Mouse (Mus musculus) right cerebral cortex, adult 18-20 months (tissue): ENCODE results near the gene Slc47a1.

Source experiments
- DNase-seq: peaks from one replicate; pipeline ENCODE4 v3.0.0; 2022; ENCODE audit warnings: mixed read lengths

The Slc47a1 gene

GRCm38 (mm10) chr11:61368668-61369067, 9.5 kb downstream of the Slc47a1 start:
- DNase-seq: no peak

GRCm38 (mm10) chr11:61366517-61367273, 11.4 kb downstream of the Slc47a1 start:
- DNase-seq: no peak

GRCm38 (mm10) chr11:61365938-61366337, 12.2 kb downstream of the Slc47a1 start:
- DNase-seq: no peak

GRCm38 (mm10) chr11:61364096-61364495, 14.0 kb downstream of the Slc47a1 start:
- no peak for DNase-seq

GRCm38 (mm10) chr11:61361515-61362190, 16.5 kb downstream of the Slc47a1 start:
- no peak for DNase-seq

- no peak for DNase-seq
Measured at GRCm38 (mm10) chr11:61356600-61356999, 21.5 kb downstream of the Slc47a1 start.

GRCm38 (mm10) chr11:61356111-61356510, 22.0 kb downstream of the Slc47a1 start:
- no peak for DNase-seq

- DNase-seq: no peak
Measured at GRCm38 (mm10) chr11:61355351-61355750, 22.8 kb downstream of the Slc47a1 start.

GRCm38 (mm10) chr11:61354346-61354745, 23.8 kb downstream of the Slc47a1 start:
- DNase-seq: no peak

GRCm38 (mm10) chr11:61353038-61353437, 25.1 kb downstream of the Slc47a1 start:
- DNase-seq: no peak

GRCm38 (mm10) chr11:61352138-61352651, 25.9 kb downstream of the Slc47a1 start:
- no peak for DNase-seq

GRCm38 (mm10) chr11:61349337-61349736, 28.8 kb downstream of the Slc47a1 start:
- peak; percentile 38 for DNase-seq

- no peak for DNase-seq
Measured at GRCm38 (mm10) chr11:61346133-61346532, 32.0 kb downstream of the Slc47a1 start.

- no peak for DNase-seq
Measured at GRCm38 (mm10) chr11:61342505-61343420, 35.4 kb downstream of the Slc47a1 start, which contains the start of gene Slc47a2. TSS of gene Slc47a2 (minus strand) at chr11:61342860.

- no peak for DNase-seq
Measured at GRCm38 (mm10) chr11:61341971-61342370, 36.2 kb downstream of the Slc47a1 start.

- DNase-seq: no peak
Measured at GRCm38 (mm10) chr11:61341233-61341632, 36.9 kb downstream of the Slc47a1 start.

- no peak for DNase-seq
Measured at GRCm38 (mm10) chr11:61340374-61340773, 37.8 kb downstream of the Slc47a1 start.

GRCm38 (mm10) chr11:61337586-61337985, 40.6 kb downstream of the Slc47a1 start:
- DNase-seq: no peak

- DNase-seq: no peak
Measured at GRCm38 (mm10) chr11:61320904-61321687, 57.0 kb downstream of the Slc47a1 start.

- DNase-seq: no peak
Measured at GRCm38 (mm10) chr11:61319923-61320567, 58.1 kb downstream of the Slc47a1 start.

- no peak for DNase-seq
Measured at GRCm38 (mm10) chr11:61319233-61319922, 58.8 kb downstream of the Slc47a1 start.
